ENCODE assay signal across 20 mouse cellular contexts in genomic region chr5:103828304-103828703, GRCm38 (mm10).
DNase-seq lines count a peak whose midpoint lies in the region; ATAC-seq and TF ChIP-seq lines count a peak whose summit lies in the region.
"Had no signal": no experiment of that assay in that cellular context is flagged by ENCODE, and none has a peak within 500 bp of the region (broad histone marks: within the 10 kb centered on the region; RNA-seq: fewer than 3 reads in every experiment).

No protein-coding gene starts in this region.

- intact Hi-C loops in heart, postnatal 10 days (cut with DNase I): no loop called here

- H3K27ac ChIP-seq in heart, embryonic 14.5 days (replicated peaks in 1 of 2; ENCODE audit: control insufficient read depth in 1 of 2, insufficient read depth in 1 of 2, low read depth in 2 of 2, low read length in 2 of 2): peak overlapping the region; percentile 84 to 88
- H3K27ac ChIP-seq in lung, embryonic 16.5 days (ENCODE audit: low read length): no peak overlapping the region
- H3K27ac ChIP-seq: embryonic facial prominence, embryonic 13.5 days; forebrain, embryonic 10.5 days; hindbrain, embryonic 14.5 days; limb, embryonic 13.5 days; midbrain, embryonic 12.5 days had no signal

- peaks cover 15 to 22% of the 10 kb centered on the region in 2 experiments for H3K4me1 ChIP-seq in heart, embryonic 14.5 days (ENCODE audit: control insufficient read depth in 2 of 2, insufficient read depth in 2 of 2, low read length in 2 of 2)
- H3K4me1 ChIP-seq in lung, embryonic 16.5 days (replicated peaks; ENCODE audit: control insufficient read depth, insufficient read depth, low read length): peaks cover 12% of the 10 kb centered on the region
- H3K4me1 ChIP-seq in lung, adult 2 months (ENCODE audit: control insufficient read depth, insufficient read depth, low read length): peaks cover 3% of the 10 kb centered on the region; the same call in 1 of the 2 replicates
- H3K4me1 ChIP-seq: midbrain, embryonic 12.5 days had no signal

- peaks cover 25% of the 10 kb centered on the region for H3K36me3 ChIP-seq in heart, embryonic 14.5 days (ENCODE audit: control insufficient read depth, insufficient read depth, low read length)
- peaks cover 4% of the 10 kb centered on the region for H3K36me3 ChIP-seq in lung, embryonic 16.5 days (ENCODE audit: control insufficient read depth, insufficient read depth, low read length)

- TF ChIP-seq CTCF in lung, adult 2 months (IDR thresholded peaks at IDR 0.05; ENCODE audit: insufficient read depth, low read length): no peak

- peak overlapping the region; percentile 63 for H3K9ac ChIP-seq in heart, embryonic 14.5 days (ENCODE audit: low read length)
- no peak overlapping the region for H3K9ac ChIP-seq in lung, embryonic 16.5 days (ENCODE audit: low read length)
- H3K9ac ChIP-seq: embryonic facial prominence, embryonic 13.5 days; hindbrain, embryonic 14.5 days; limb, embryonic 13.5 days; liver, postnatal 0 days; midbrain, embryonic 12.5 days had no signal

- DNase-seq in heart, adult 18-20 months: no peak
- DNase-seq in lung, adult 2 months: no peak
- peak; percentile 56 for DNase-seq in Muller cell, postnatal 12 days (ENCODE audit: inconsistent ontology term)
- peak; percentile 54 to 59 for DNase-seq in heart, postnatal 10 days
- DNase-seq in adrenal gland, postnatal 10 days: no peak
- DNase-seq: adrenal gland, adult 2 months; cerebellum, adult 18-20 months; gastrocnemius, postnatal 14 days; kidney, postnatal 10 days; liver, postnatal 0 days; retina, postnatal 1 day; thymus, adult 18-20 months had no signal

- 0 out of 2 replicates have a peak, but pooled peaks cover 2% of the 10 kb centered on the region for H3K27me3 ChIP-seq in heart, embryonic 14.5 days (ENCODE audit: control insufficient read depth, insufficient read depth, low read length)
- H3K27me3 ChIP-seq in lung, embryonic 16.5 days (ENCODE audit: control insufficient read depth, insufficient read depth, low read depth, low read length): no peaks in the 10 kb centered on the region
- H3K27me3 ChIP-seq: embryonic facial prominence, embryonic 13.5 days; limb, embryonic 13.5 days; midbrain, embryonic 12.5 days had no signal

- peak overlapping the region in 1 of 2 experiments; percentile 9; a peak in 1 of 4 replicates for H3K4me3 ChIP-seq in heart, embryonic 14.5 days (ENCODE audit: control insufficient read depth in 1 of 2, insufficient read depth in 1 of 2, low read depth in 1 of 2, low read length in 2 of 2)
- H3K4me3 ChIP-seq in lung, embryonic 16.5 days (ENCODE audit: low read length): no peak overlapping the region
- H3K4me3 ChIP-seq in lung, adult 2 months (replicated peaks; ENCODE audit: extremely low read depth, low read depth, low read length): no peak overlapping the region
- H3K4me3 ChIP-seq: embryonic facial prominence, embryonic 13.5 days; forebrain, embryonic 10.5 days; limb, embryonic 13.5 days; midbrain, embryonic 12.5 days; myocyte had no signal

- H3K9me3 ChIP-seq in heart, embryonic 14.5 days (ENCODE audit: control insufficient read depth, low read length): no peaks in the 10 kb centered on the region
- H3K9me3 ChIP-seq in lung, embryonic 16.5 days (ENCODE audit: control insufficient read depth, low read length): no peaks in the 10 kb centered on the region
- H3K9me3 ChIP-seq: embryonic facial prominence, embryonic 13.5 days; forebrain, embryonic 10.5 days; limb, embryonic 13.5 days; midbrain, embryonic 12.5 days had no signal

- TF ChIP-seq POLR2A in lung, adult 2 months (IDR thresholded peaks at IDR 0.05; ENCODE audit: borderline replicate concordance, extremely low read depth, low read depth, low read length): no peak

- ATAC-seq in heart, embryonic 14.5 days (ENCODE audit: insufficient number of reproducible peaks, insufficient read depth, low FRiP score, low read depth): peak; percentile 77
- ATAC-seq in lung, embryonic 16.5 days (ENCODE audit: low read depth): peak; percentile 50

- peak overlapping the region; percentile 59 for H3K4me2 ChIP-seq in heart, embryonic 14.5 days (ENCODE audit: low read length)
- H3K4me2 ChIP-seq in lung, embryonic 16.5 days (ENCODE audit: low read depth, low read length): no peak overlapping the region
- H3K4me2 ChIP-seq: embryonic facial prominence, embryonic 13.5 days; hindbrain, embryonic 14.5 days; limb, embryonic 13.5 days; midbrain, embryonic 12.5 days had no signal

- 33% methylated on average over 21 of the region's 21 CpGs for WGBS in heart, embryonic 14.5 days
- 62% methylated on average over 21 of the region's 21 CpGs for WGBS in lung, embryonic 16.5 days
- 74% methylated on average over 21 of the region's 21 CpGs for WGBS in lung, adult 2 months

Comparison
In these comparisons a context has a peak if more than half of its experiments do, and no peak if none do; other contexts are left out.
1. DNase-seq: peak in Muller cell, postnatal 12 days (single experiment) and heart, postnatal 10 days (2 of 2); none in heart, adult 18-20 months (0 of 2), lung, adult 2 months (single experiment) and adrenal gland, postnatal 10 days (single experiment).